Mouse (Mus musculus) neural tube, embryonic 15.5 days (tissue): ENCODE measurements around the gene Syn3. TPM values are rescaled to one million over a fixed set of nuclear protein-coding genes. Genes with fewer than 3 reads are reported as not detected.

Source experiments
- ATAC-seq: fragments of 200-750 bp; cut with Nextera tagmentation; 2 replicates; pipeline ENCODE4 v1.8.0; 2017; ENCODE audit warnings: mild to moderate bottlenecking, moderate TSS enrichment, moderate library complexity; ENCODE audit not compliant: low FRiP score
- H3K27ac ChIP-seq: fragments of 300-500 bp; sonication (generic); replicated peaks from 2 replicates; pipeline ENCODE4 v1.5.1; 2015; ENCODE audit warnings: mild to moderate bottlenecking, inconsistent platforms
- H3K27me3 ChIP-seq: fragments of 300-500 bp; sonication (generic); replicated peaks from 2 replicates; pipeline ENCODE4 v1.6.1; 2015; ENCODE audit warnings: inconsistent platforms
- H3K36me3 ChIP-seq: fragments of 300-500 bp; sonication (generic); 2 replicates; pipeline ENCODE4 v1.6.1; 2015; ENCODE audit warnings: inconsistent platforms
- H3K4me1 ChIP-seq: fragments of 300-500 bp; sonication (generic); 2 replicates; pipeline ENCODE4 v1.6.1; 2015; ENCODE audit warnings: inconsistent platforms
- H3K4me2 ChIP-seq: fragments of 300-500 bp; sonication (generic); 2 replicates; pipeline ENCODE4 v1.6.1; 2015; ENCODE audit warnings: inconsistent platforms, mild to moderate bottlenecking, moderate library complexity
- H3K4me3 ChIP-seq: fragments of 300-500 bp; sonication (generic); replicated peaks from 2 replicates; pipeline ENCODE4 v1.5.1; 2015; ENCODE audit warnings: mild to moderate bottlenecking, inconsistent platforms
- H3K9ac ChIP-seq: fragments of 300-500 bp; sonication (generic); replicated peaks from 2 replicates; pipeline ENCODE4 v1.6.1; 2015; ENCODE audit warnings: mild to moderate bottlenecking, inconsistent platforms
- H3K9me3 ChIP-seq: fragments of 300-500 bp; sonication (generic); replicated peaks from 2 replicates; pipeline ENCODE4 v1.6.1; 2016; ENCODE audit warnings: inconsistent platforms
- WGBS: fragments of 180-500 bp; shearing (Covaris S2); methylation state at CpG from one replicate; pipeline ENCODE4 v1.1.7; 2015; ENCODE audit warnings: mixed read lengths; 5-methylcytosine and 5-hydroxymethylcytosine counted together
- polyA plus RNA-seq: library from polyadenylated mRNA; unstranded; fragments of >200 nt; fragmentation: Nextera tagmentation; extraction: Ambion mirVana; gene quantifications from 2 replicates; pipeline ENCODE4 v1.2.1, GENCODE M21; 2015

The Syn3 gene
- polyA plus RNA-seq, 1 experiment from 2014 or later = 29.0 TPM

DNA sequence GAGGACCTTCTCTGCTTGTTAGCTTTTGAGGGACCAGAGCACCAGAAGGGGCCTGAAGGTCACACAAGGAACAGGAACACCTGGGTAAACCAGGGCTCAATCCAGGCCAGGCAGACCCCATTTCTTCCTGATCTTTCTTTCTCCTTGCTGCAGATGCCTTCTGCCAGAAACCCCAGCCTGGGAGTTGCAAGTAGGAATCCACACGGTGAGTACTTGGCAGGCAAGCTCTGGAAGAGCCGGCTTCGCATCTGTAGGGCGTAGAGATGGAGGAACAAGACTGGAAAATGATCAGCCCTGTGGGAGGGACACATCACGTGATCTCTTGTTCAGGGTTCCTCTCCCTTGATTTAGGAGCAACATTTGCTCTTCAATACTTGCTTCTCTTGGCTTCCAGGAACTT, 310.8 kb downstream of the Syn3 start:
- 90% methylated on average over 5 of the region's 5 CpGs for WGBS
- no peak overlapping the region for H3K4me2 ChIP-seq
- no peak for ATAC-seq

DNA sequence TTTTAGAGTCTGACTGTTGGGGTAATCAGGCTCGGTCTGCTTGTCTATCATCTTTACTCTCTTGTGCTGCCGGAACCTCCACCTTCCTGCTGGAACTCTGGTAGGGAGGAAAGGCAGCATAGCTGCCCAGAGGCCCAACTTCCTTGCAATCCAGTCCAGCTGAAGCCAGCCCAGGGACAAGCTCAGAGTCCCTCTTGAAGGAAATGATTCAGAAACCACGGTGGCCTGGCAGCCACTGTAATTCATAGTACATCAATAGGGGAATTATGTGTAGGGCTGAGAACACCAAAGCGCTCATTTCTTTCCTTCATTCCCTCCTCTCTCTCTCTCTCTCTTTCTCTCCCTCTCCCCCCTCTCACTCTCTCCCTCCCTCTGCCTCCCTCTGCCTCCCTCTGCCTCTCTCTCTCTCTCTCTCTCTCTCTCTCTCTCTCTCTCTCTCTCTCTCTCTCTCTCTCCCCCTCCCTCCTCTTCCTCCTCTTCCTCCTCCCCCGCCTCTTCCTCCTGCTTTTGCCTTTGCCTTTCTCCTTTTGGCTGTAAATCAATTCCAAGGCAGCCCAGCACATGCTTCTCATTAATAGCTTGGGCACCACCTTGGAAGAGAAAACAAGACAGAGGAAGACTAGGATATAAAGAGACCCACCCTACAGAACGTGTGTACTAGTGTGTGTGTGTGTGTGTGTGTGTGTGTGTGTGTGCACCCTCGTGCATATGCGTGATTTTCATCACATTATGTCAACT, 315.4 kb downstream of the Syn3 start:
- no peak overlapping the region for H3K4me2 ChIP-seq

More for the DNA sequence above, 310.8 kb downstream of the Syn3 start:
- Histone ChIP-seq H3K27me3 (no peaks in the 10 kb centered on the region), H3K9ac (no peak overlapping the region), H3K27ac (no peak overlapping the region), H3K36me3 (no peaks in the 10 kb centered on the region), H3K4me3 (no peak overlapping the region), H3K4me1 (no peaks in the 10 kb centered on the region), H3K9me3 (no peaks in the 10 kb centered on the region)

DNA sequence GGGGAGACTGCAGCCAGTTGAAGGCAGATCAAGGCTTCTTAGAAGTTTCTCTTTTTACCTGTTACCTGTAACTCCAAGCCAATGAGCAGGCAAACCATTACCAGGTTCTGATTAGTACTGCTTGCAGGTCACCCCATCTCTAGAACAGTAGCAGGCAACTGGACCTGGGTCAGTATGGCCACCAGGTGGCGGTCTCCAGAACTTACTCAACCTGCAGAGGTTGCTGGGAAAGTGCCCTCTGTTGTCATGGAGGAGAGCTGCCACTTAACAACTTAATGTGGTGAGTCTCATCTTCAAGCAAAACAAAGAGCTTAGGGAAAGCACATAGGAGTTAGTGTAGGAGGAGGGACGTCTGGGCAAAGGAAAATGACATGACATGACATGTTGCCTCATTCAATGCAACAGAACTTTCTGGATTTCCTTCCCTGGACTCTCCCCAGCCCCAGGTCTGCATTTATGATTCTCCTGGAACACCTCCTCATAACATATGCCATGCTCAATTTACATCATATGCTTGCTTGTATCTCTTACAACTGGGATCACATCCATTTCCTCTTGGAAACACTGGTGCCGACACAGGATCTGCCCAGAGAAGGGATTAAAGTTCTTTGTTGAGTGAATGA, 316.4 kb downstream of the Syn3 start:
- no peak overlapping the region for H3K4me3 ChIP-seq
- H3K9ac ChIP-seq = no peak overlapping the region
- no peaks in the 10 kb centered on the region for H3K4me1 ChIP-seq
- no peak overlapping the region for H3K4me2 ChIP-seq
- no peaks in the 10 kb centered on the region for H3K27me3 ChIP-seq
- no peak overlapping the region for H3K27ac ChIP-seq
- no peaks in the 10 kb centered on the region for H3K9me3 ChIP-seq
- ATAC-seq = no peak
- WGBS = 50% methylated on average over 3 of the region's 3 CpGs
- no peaks in the 10 kb centered on the region for H3K36me3 ChIP-seq

More for the DNA sequence above, 315.4 kb downstream of the Syn3 start:
- no peaks in the 10 kb centered on the region for H3K4me1 ChIP-seq
- H3K27me3 ChIP-seq = no peaks in the 10 kb centered on the region
- H3K36me3 ChIP-seq = no peaks in the 10 kb centered on the region
- no peaks in the 10 kb centered on the region for H3K9me3 ChIP-seq
- no peak overlapping the region for H3K9ac ChIP-seq
- WGBS = 64% methylated on average over 8 of the region's 8 CpGs
- no peak for ATAC-seq
- no peak overlapping the region for H3K27ac ChIP-seq
- H3K4me3 ChIP-seq = no peak overlapping the region

DNA sequence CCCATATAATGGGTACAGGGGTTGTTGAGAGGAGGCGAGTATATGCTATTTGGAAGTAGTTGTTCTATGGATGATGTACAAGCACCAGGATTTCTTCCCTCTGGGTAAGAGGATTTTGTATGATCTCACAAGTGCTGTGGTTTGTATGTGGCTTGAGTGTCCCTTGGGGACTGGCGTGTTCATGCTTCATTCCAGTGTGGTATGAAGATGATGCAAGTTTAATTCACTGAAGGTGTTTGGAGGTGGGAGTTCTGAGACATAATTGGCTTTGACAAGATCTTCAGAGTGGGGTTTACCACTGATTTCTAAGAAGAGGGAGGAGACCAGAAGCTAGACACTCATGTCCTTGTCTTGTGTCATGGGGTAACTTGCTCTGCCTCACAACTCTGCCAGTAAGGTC, 322.3 kb downstream of the Syn3 start:
- Histone ChIP-seq H3K4me1 (no peaks in the 10 kb centered on the region), H3K27ac (no peak overlapping the region), H3K36me3 (no peaks in the 10 kb centered on the region), H3K27me3 (no peaks in the 10 kb centered on the region), H3K9me3 (no peaks in the 10 kb centered on the region), H3K4me2 (no peak overlapping the region), H3K4me3 (no peak overlapping the region), H3K9ac (no peak overlapping the region)
- no peak for ATAC-seq
- WGBS = 100% methylated on average over 2 of the region's 2 CpGs

DNA sequence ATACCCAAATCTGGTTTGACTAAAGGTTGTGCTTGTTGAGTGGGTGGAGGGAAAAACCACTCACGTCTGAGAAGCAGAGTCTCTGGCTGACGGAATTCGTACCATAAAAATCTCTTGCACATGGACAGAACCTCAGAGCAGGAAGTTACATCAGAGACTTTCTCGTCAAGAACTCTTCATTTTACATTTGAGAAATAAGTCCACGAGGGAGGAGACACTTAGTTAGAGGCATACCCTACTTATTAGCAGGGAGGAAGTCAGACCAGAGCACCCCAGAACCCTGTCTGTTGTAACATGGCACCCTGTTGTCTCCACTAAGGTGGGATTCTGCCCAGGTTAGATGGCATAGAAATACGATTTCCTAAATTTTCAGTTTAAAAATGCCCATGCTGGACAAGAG, 324.7 kb downstream of the Syn3 start:
- Histone ChIP-seq H3K36me3 (no peaks in the 10 kb centered on the region), H3K4me3 (no peak overlapping the region), H3K9me3 (no peaks in the 10 kb centered on the region), H3K4me2 (no peak overlapping the region), H3K9ac (no peak overlapping the region), H3K27ac (no peak overlapping the region), H3K4me1 (no peaks in the 10 kb centered on the region), H3K27me3 (no peaks in the 10 kb centered on the region)
- no peak for ATAC-seq
- WGBS = 80% methylated on average over 6 of the region's 6 CpGs

DNA sequence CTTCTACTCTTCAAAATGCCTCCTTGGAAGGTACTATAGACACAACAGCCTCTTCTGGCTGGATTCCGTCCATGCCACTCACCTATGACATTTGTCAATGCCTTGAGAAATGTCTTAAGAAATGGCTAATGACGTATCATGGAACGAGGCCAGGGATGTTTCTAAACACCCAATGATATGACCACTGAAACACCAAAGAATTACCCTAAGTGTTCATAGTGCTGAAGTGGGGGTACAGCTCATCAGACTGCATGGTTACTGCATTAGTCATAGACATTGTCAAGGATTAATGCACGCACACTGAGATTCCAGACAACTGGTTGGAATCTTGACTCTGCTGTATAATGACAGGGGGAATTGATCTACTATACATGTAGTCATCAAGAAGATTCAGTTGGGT, 325.4 kb downstream of the Syn3 start:
- Histone ChIP-seq H3K4me2 (no peak overlapping the region), H3K4me1 (no peaks in the 10 kb centered on the region), H3K4me3 (no peak overlapping the region), H3K9ac (no peak overlapping the region), H3K27me3 (no peaks in the 10 kb centered on the region), H3K9me3 (no peaks in the 10 kb centered on the region), H3K27ac (no peak overlapping the region), H3K36me3 (no peaks in the 10 kb centered on the region)
- ATAC-seq = no peak
- WGBS = 96% methylated on average over 4 of the region's 4 CpGs

DNA sequence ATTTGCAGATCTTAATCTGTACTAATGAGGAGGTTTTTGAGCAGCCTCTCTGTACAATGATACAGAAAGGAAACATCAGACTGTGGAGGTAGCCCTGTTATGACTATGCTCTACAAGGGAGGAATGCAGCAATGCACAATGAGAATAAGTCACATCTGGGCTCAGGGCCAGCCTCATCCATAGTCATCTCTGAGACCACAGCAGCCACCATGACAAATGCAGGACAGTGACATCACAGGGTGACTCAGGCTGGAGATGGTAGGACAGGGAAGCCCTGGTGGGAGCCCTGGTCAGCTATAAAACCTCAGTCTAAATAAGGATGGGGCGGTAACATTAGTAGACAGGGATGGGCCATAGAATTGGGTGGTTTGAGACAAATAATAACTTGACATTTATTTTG, 327.4 kb downstream of the Syn3 start:
- H3K36me3 ChIP-seq = no peaks in the 10 kb centered on the region
- no peak for ATAC-seq
- 94% methylated on average over 1 of the region's 1 CpGs for WGBS
- H3K4me1 ChIP-seq = peaks cover 3% of the 10 kb centered on the region; the same call in 1 of the 2 replicates
- H3K27ac ChIP-seq = no peak overlapping the region
- H3K9me3 ChIP-seq = no peaks in the 10 kb centered on the region
- no peak overlapping the region for H3K9ac ChIP-seq
- H3K4me2 ChIP-seq = no peak overlapping the region
- H3K4me3 ChIP-seq = no peak overlapping the region
- no peaks in the 10 kb centered on the region for H3K27me3 ChIP-seq

DNA sequence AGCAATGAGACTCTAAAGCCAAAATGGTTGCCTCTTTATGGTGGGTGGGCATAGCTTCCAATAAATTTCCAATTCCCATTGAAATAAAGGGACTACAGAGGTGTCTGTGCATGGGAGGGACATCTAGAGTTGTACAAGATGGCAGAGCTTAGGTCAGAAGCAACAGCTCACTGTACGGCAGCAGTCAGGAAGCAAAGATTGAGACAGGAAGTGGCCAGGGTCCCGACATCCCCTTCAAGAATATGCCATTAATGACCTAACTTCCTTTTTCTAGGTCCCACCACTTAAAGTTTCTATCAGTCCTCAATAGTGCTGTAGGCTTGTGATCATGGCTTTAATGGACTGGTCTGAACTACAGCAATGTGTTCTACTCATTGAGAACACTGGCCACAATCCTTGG, 330.6 kb downstream of the Syn3 start:
- no peaks in the 10 kb centered on the region for H3K9me3 ChIP-seq
- H3K27me3 ChIP-seq = no peaks in the 10 kb centered on the region
- H3K27ac ChIP-seq = no peak overlapping the region
- ATAC-seq = no peak
- H3K4me3 ChIP-seq = no peak overlapping the region
- H3K9ac ChIP-seq = no peak overlapping the region
- H3K4me1 ChIP-seq = peaks cover 3% of the 10 kb centered on the region; the same call in 1 of the 2 replicates
- H3K4me2 ChIP-seq = no peak overlapping the region
- no peaks in the 10 kb centered on the region for H3K36me3 ChIP-seq
- WGBS = 78% methylated on average over 2 of the region's 2 CpGs

DNA sequence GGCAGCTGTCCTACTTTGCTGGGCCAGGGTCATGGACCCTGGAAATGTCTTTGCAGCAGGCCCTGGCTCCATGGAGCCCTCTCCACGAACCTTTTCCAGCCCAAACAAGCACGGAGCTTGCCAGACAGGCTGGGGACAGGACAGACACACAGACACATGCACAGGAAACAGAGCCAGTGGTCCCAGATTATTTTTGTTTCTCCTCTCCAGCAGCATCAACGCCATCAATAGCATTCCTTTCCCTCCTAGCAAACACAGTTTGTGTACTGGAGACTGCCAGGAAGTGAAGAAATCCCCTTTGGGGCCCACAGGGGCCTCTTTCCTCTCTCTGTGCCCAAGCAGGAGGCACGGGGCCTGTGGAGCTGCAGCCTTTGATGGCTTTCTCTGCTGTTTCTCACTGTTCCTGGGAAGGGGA, 331.8 kb downstream of the Syn3 start:
- Histone ChIP-seq H3K4me3 (no peak overlapping the region), H3K27ac (0 out of 2 replicates have a peak overlapping the region, but pooled peaks have one; percentile 1), H3K27me3 (no peaks in the 10 kb centered on the region), H3K9ac (no peak overlapping the region), H3K4me2 (no peak overlapping the region), H3K36me3 (no peaks in the 10 kb centered on the region), H3K9me3 (no peaks in the 10 kb centered on the region), H3K4me1 (peaks cover 3% of the 10 kb centered on the region; the same call in 1 of the 2 replicates)
- 16% methylated on average over 4 of the region's 4 CpGs for WGBS
- ATAC-seq = no peak

DNA sequence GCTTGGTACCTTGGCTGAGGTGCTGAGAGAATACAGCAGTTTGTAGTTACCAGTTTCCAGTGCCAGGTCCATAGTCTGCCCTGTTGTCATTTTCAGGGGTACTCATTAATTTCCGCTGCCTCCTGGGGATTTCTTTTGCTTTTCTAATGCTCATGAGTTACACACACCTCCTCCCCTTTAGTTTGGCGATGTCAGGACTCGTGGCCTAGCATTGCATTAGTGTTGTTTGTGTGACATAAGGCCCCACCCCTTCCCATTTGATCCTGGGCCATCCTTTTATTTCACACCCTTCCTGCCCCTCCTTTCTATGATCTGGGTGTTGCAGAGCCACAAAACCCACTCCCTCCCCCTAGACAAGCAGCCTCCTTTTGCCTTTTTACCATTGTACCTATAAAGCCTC, 334.6 kb downstream of the Syn3 start:
- 50% methylated on average over 3 of the region's 3 CpGs for WGBS
- H3K9me3 ChIP-seq = no peaks in the 10 kb centered on the region
- H3K4me1 ChIP-seq = peaks cover 3% of the 10 kb centered on the region; the same call in 1 of the 2 replicates
- H3K4me3 ChIP-seq = no peak overlapping the region
- H3K4me2 ChIP-seq = no peak overlapping the region
- H3K36me3 ChIP-seq = no peaks in the 10 kb centered on the region
- ATAC-seq = no peak
- no peak overlapping the region for H3K9ac ChIP-seq
- no peak overlapping the region for H3K27ac ChIP-seq
- no peaks in the 10 kb centered on the region for H3K27me3 ChIP-seq

DNA sequence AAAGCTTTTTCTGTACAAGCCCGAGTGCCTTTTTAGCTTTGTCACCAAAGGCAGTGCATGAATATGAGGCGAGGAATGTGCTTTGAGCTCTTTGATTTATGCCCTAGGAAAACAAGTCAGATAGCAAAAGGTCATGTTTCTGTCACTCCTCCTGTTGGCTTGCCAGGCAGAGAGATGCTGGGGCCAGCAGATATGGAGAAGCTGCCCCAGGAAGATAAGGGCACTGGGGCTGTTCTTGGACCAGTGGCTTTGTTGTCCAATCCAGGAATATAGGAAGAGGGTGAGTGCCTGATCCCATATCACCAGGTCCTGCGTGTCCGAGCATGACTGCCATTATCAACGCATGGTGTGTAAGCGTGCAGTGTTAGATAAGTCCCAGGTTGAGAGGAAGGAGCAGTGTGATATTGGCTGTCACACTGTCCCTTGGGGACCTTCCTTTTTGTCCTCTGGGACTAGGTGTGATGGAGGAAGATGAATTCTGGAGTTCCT, 336.9 kb downstream of the Syn3 start:
- WGBS = 84% methylated on average over 6 of the region's 6 CpGs
- Histone ChIP-seq H3K9me3 (no peaks in the 10 kb centered on the region), H3K36me3 (no peaks in the 10 kb centered on the region), H3K9ac (no peak overlapping the region), H3K4me3 (no peak overlapping the region), H3K27ac (no peak overlapping the region), H3K27me3 (no peaks in the 10 kb centered on the region), H3K4me2 (no peak overlapping the region), H3K4me1 (peaks cover 2% of the 10 kb centered on the region; the same call in 1 of the 2 replicates)
- no peak for ATAC-seq
